Mouse (Mus musculus) C2C12 (cell line): ENCODE results near the gene Rufy2.

Experiments used
- CEBPB ChIP-seq: IDR thresholded peaks from one replicate; pipeline ENCODE4 v1.6.1; 2011; ENCODE audit warnings: low read depth, mild to moderate bottlenecking, control low read depth, moderate library complexity
- CTCF ChIP-seq: IDR thresholded peaks from one replicate; pipeline ENCODE4 v1.5.1; 2011; ENCODE audit not compliant: control insufficient read depth, insufficient read depth, insufficient read length
- FOSL1 ChIP-seq: IDR thresholded peaks from one replicate; pipeline ENCODE4 v1.8.0; 2011; ENCODE audit warnings: mild to moderate bottlenecking, low read length; ENCODE audit not compliant: poor library complexity, insufficient read depth, severe bottlenecking
- MAX ChIP-seq: IDR thresholded peaks from one replicate; pipeline ENCODE4 v1.6.1; 2011; ENCODE audit warnings: mild to moderate bottlenecking, control low read depth
- MYOD1 ChIP-seq: IDR thresholded peaks from one replicate; pipeline ENCODE4 v1.6.1; 2011; ENCODE audit warnings: low read depth; ENCODE audit not compliant: control insufficient read depth, insufficient read length
- MYOG ChIP-seq: IDR thresholded peaks from one replicate; pipeline ENCODE4 v1.6.1; 2011; ENCODE audit not compliant: control insufficient read depth, insufficient read length; ENCODE audit errors: extremely low read depth
- USF1 ChIP-seq: IDR thresholded peaks from one replicate; pipeline ENCODE4 v1.6.1; 2011; ENCODE audit warnings: low read depth, mild to moderate bottlenecking, control low read depth, moderate library complexity

DNA sequence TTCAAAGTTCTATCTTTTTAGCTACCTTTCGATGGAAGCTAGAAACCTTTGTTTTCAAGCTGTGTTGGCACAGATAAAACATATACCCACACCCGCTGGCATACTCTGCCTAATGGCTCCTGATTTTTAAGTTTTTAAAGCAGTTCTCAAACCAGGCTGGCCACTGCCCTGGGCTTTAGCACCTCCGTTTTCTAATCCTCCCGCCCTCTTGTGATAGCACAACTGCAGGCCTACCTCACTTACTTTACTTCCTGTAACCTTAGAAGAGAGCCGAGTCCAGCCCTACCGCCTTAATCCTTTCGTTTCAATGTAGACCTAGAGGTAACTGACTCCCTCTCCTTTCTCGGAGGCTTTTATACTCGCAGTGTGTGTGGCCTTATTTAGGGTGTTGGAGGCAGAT is 23.2 kb downstream of the Rufy2 start:
- no peak for TF ChIP-seq CTCF
- TF ChIP-seq MAX: no peak
- TF ChIP-seq MYOG: no peak
- no peak for TF ChIP-seq CEBPB
- no peak for TF ChIP-seq USF1
- no peak for TF ChIP-seq MYOD1
- no peak for TF ChIP-seq FOSL1
